Mouse (Mus musculus) kidney, adult 2 months (tissue): ENCODE results near the gene Prkag2. TPM values are rescaled to one million over a fixed set of nuclear protein-coding genes. Genes with fewer than 3 reads are reported as not detected.

Source experiments
- DNase-seq: peaks from one replicate; pipeline ENCODE4 v3.0.0; 2021
- H3K27ac ChIP-seq: fragments of 200-500 bp; 2 replicates; pipeline ENCODE4 v1.5.1; 2012; ENCODE audit warnings: low read depth, low read length, control low read depth, inconsistent platforms; ENCODE audit not compliant: insufficient read depth
- H3K27me3 ChIP-seq: fragments of 200-500 bp; replicated peaks from 2 replicates; pipeline ENCODE4 v1.6.1; 2012; ENCODE audit warnings: mild to moderate bottlenecking, moderate library complexity, low read length, inconsistent platforms; ENCODE audit not compliant: control insufficient read depth, insufficient read depth
- H3K36me3 ChIP-seq: fragments of 200-500 bp; 2 replicates; pipeline ENCODE4 v1.6.1; 2012; ENCODE audit warnings: mild to moderate bottlenecking, moderate library complexity, low read length, inconsistent platforms; ENCODE audit not compliant: control insufficient read depth, insufficient read depth
- H3K4me1 ChIP-seq: fragments of 200-500 bp; 2 replicates; pipeline ENCODE4 v1.6.1; 2011; ENCODE audit warnings: low read length; ENCODE audit not compliant: control insufficient read depth, insufficient read depth
- H3K4me3 ChIP-seq: fragments of 200-500 bp; 2 replicates; pipeline ENCODE4 v1.5.1; 2011; ENCODE audit warnings: mild to moderate bottlenecking, low read depth, low read length, control low read depth; ENCODE audit not compliant: insufficient read depth
- CTCF ChIP-seq: fragments of 200-500 bp; conservative IDR thresholded peaks from 2 replicates; pipeline ENCODE4 v1.5.1; 2011; ENCODE audit warnings: low read depth, mild to moderate bottlenecking, control low read depth, low read length, moderate library complexity, mixed read lengths; ENCODE audit not compliant: insufficient read depth, insufficient read length
- POLR2A ChIP-seq: fragments of 200-500 bp; IDR thresholded peaks from one replicate; pipeline ENCODE4 v1.6.1; 2011; ENCODE audit warnings: low read depth, low read length, control low read depth
- WGBS: fragments of 180-500 bp; shearing (Covaris S2); methylation state at CpG from one replicate; pipeline ENCODE4 v1.1.7; 2018; 5-methylcytosine and 5-hydroxymethylcytosine counted together
- polyA plus RNA-seq: library from polyadenylated mRNA; depleted of rRNA; stranded (reverse); fragments of >200 nt; gene quantifications from 2 replicates; pipeline ENCODE4 v1.2.3, GENCODE M21; 2012

The Prkag2 gene
- polyA plus RNA-seq, 1 experiment: 36.8 TPM

GRCm38 (mm10) chr5:25011019-25011485 is 89.4 kb downstream of the Prkag2 start:
- Histone ChIP-seq H3K36me3 (no peaks in the 10 kb centered on the region), H3K4me3 (no peak overlapping the region), H3K4me1 (peaks cover 19% of the 10 kb centered on the region), H3K27ac (no peak overlapping the region), H3K27me3 (no peaks in the 10 kb centered on the region)
- DNase-seq: peak; percentile 87
- TF ChIP-seq CTCF: peak; percentile 90
- TF ChIP-seq POLR2A: no peak
- WGBS: 11% methylated on average over 8 of the region's 8 CpGs

- peaks cover 19% of the 10 kb centered on the region for H3K4me1 ChIP-seq
- H3K27ac ChIP-seq: no peak overlapping the region
- H3K36me3 ChIP-seq: no peaks in the 10 kb centered on the region
- H3K4me3 ChIP-seq: no peak overlapping the region
- H3K27me3 ChIP-seq: no peaks in the 10 kb centered on the region
- TF ChIP-seq CTCF (peak; percentile 86), POLR2A (no peak)
- DNase-seq: peak; percentile 80
- WGBS: 12% methylated on average over 9 of the region's 9 CpGs
Measured at GRCm38 (mm10) chr5:25010438-25010892, 90.0 kb downstream of the Prkag2 start.

GRCm38 (mm10) chr5:25009770-25010169 is 90.7 kb downstream of the Prkag2 start:
- H3K27me3 ChIP-seq: no peaks in the 10 kb centered on the region
- no peak for TF ChIP-seq CTCF
- TF ChIP-seq POLR2A: no peak
- 84% methylated on average over 3 of the region's 3 CpGs for WGBS
- H3K36me3 ChIP-seq: no peaks in the 10 kb centered on the region
- H3K27ac ChIP-seq: no peak overlapping the region
- H3K4me3 ChIP-seq: no peak overlapping the region
- DNase-seq: no peak
- H3K4me1 ChIP-seq: peaks cover 19% of the 10 kb centered on the region

- WGBS: 80% methylated on average over 3 of the region's 3 CpGs
- no peaks in the 10 kb centered on the region for H3K27me3 ChIP-seq
- H3K4me1 ChIP-seq: peaks cover 19% of the 10 kb centered on the region
- H3K36me3 ChIP-seq: no peaks in the 10 kb centered on the region
- no peak overlapping the region for H3K4me3 ChIP-seq
- no peak for TF ChIP-seq POLR2A
- H3K27ac ChIP-seq: no peak overlapping the region
- no peak for DNase-seq
Measured at GRCm38 (mm10) chr5:25008966-25009365, 91.5 kb downstream of the Prkag2 start.

- H3K36me3 ChIP-seq: no peaks in the 10 kb centered on the region
- peaks cover 17% of the 10 kb centered on the region for H3K4me1 ChIP-seq
- peak; percentile 85 for DNase-seq
- peak overlapping the region; percentile 18; the same call in 1 of the 2 replicates for H3K27ac ChIP-seq
- no peak overlapping the region for H3K4me3 ChIP-seq
- H3K27me3 ChIP-seq: no peaks in the 10 kb centered on the region
- WGBS: 22% methylated on average over 8 of the region's 8 CpGs
- TF ChIP-seq CTCF (peak; percentile 89), POLR2A (no peak)
Measured at GRCm38 (mm10) chr5:25006848-25007247, 93.6 kb downstream of the Prkag2 start.

GRCm38 (mm10) chr5:25005532-25006129 is 94.8 kb downstream of the Prkag2 start:
- Histone ChIP-seq H3K4me1 (peaks cover 18% of the 10 kb centered on the region), H3K36me3 (no peaks in the 10 kb centered on the region), H3K27ac (no peak overlapping the region), H3K27me3 (no peaks in the 10 kb centered on the region), H3K4me3 (no peak overlapping the region)
- WGBS: 66% methylated on average over 6 of the region's 6 CpGs
- no peak for TF ChIP-seq POLR2A
- TF ChIP-seq CTCF: no peak
- no peak for DNase-seq

- Histone ChIP-seq H3K4me1 (peaks cover 12% of the 10 kb centered on the region), H3K36me3 (no peaks in the 10 kb centered on the region), H3K4me3 (no peak overlapping the region), H3K27ac (no peak overlapping the region), H3K27me3 (no peaks in the 10 kb centered on the region)
- peak; percentile 52 for DNase-seq
- WGBS: 36% methylated on average over 8 of the region's 8 CpGs
- TF ChIP-seq POLR2A (no peak), CTCF (no peak)
Measured at GRCm38 (mm10) chr5:25001391-25001794, 99.0 kb downstream of the Prkag2 start.

- 65% methylated on average over 4 of the region's 4 CpGs for WGBS
Measured at GRCm38 (mm10) chr5:24999351-24999750, 101.1 kb downstream of the Prkag2 start.

More at GRCm38 (mm10) chr5:24999351-24999750, 101.1 kb downstream of the Prkag2 start:
- Histone ChIP-seq H3K36me3 (no peaks in the 10 kb centered on the region), H3K27ac (no peak overlapping the region), H3K4me3 (no peak overlapping the region), H3K4me1 (peaks cover 22% of the 10 kb centered on the region), H3K27me3 (no peaks in the 10 kb centered on the region)
- DNase-seq: peak; percentile 42
- no peak for TF ChIP-seq CTCF
- no peak for TF ChIP-seq POLR2A
